Mouse (Mus musculus): ENCODE data around the gene 1700012A03Rik.

DNA sequence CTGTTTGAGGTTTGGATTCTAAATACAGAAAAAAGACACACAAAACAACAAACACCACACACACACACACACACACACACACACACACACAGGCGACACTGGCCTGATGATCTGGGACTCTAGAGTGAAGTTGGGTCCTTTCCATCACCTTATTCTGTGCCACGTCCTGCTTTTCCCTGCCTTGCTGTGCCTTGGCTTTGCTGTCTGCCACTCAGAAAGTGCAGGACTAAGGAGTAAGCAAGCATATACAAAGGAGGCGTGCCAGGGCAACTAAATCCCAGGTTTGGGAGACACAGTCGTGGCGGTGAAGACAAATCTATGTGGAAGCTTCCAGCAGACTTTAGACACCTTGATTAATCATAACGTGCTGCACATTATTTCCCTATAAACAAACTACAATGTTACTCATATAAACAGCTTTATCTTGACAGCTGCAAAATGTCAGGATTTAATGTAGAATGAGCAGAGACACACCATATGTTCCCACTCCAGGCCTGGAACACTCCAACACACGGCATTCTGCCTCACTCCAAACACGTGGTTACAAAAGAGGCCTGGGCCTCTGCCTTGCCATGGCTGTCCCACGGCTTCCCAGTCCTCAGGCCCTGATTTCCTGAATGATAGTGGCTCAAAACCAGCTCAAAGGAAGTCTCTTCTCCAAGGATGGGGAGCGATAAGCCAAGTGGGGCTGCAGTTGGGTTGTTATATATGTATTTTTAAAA, 15.9 kb downstream of the 1700012A03Rik start:
- TF ChIP-seq POLR2A (IDR thresholded peaks at IDR 0.05; ENCODE audit: borderline replicate concordance, control insufficient read depth, low read depth, low read length) (no peak), CTCF (IDR thresholded peaks at IDR 0.05; ENCODE audit: control insufficient read depth, insufficient read depth, low read length) (no peak)

Data from bone marrow, adult 2 months (tissue).